8 mouse cellular contexts compared by ENCODE assay signal in genomic region chr9:21615617-21616231, GRCm38 (mm10). TPM values are rescaled to one million over a fixed set of nuclear protein-coding genes. Genes with fewer than 3 reads are reported as not detected.
DNase-seq lines count a peak whose midpoint lies in the region; ATAC-seq and TF ChIP-seq lines count a peak whose summit lies in the region.

Gene Smarca4, plus strand, starts transcription at chr9:21616169.

- peak; percentile 95 for ATAC-seq in forebrain, embryonic 15.5 days (replicated peaks)
- ATAC-seq in neutrophil, adult 5-6 weeks (ENCODE audit: extremely low read depth, insufficient number of reproducible peaks, low FRiP score, poor library complexity, severe bottlenecking), result peak; percentile 89

- H3K9me3 ChIP-seq in ES-E14 (ENCODE audit: control insufficient read depth, insufficient read depth, low read depth, low read length), result no peaks in the 10 kb centered on the region
- no peaks in the 10 kb centered on the region for H3K9me3 ChIP-seq in forebrain, embryonic 15.5 days

- H3K27me3 ChIP-seq in forebrain, embryonic 15.5 days, result no peaks in the 10 kb centered on the region

- H3K4me1 ChIP-seq in ES-E14 (ENCODE audit: control insufficient read depth in 2 of 2, insufficient read depth in 2 of 2, low read length in 2 of 2, poor library complexity in 1 of 2), result peaks cover 2 to 4% of the 10 kb centered on the region in 2 experiments; a peak in 2 of 4 replicates
- peaks cover 38% of the 10 kb centered on the region for H3K4me1 ChIP-seq in forebrain, embryonic 15.5 days
- H3K4me1 ChIP-seq in lung, adult 2 months (ENCODE audit: control insufficient read depth, insufficient read depth, low read length), result peaks cover 8% of the 10 kb centered on the region

- TF ChIP-seq POLR2A in lung, adult 2 months (IDR thresholded peaks at IDR 0.05; ENCODE audit: borderline replicate concordance, extremely low read depth, low read depth, low read length), result peak; percentile 87

- TF ChIP-seq CTCF in lung, adult 2 months (IDR thresholded peaks at IDR 0.05; ENCODE audit: insufficient read depth, low read length), result no peak

- peak within 1 kb of the TSS; percentile 92 to 95 for H3K4me3 ChIP-seq in ES-E14 (ENCODE audit: insufficient read depth in 1 of 2, low read depth in 1 of 2, low read length in 2 of 2, poor library complexity in 1 of 2, severe bottlenecking in 1 of 2)
- peak within 1 kb of the TSS; percentile 62 for H3K4me3 ChIP-seq in forebrain, embryonic 15.5 days
- peak within 1 kb of the TSS; percentile 90 for H3K4me3 ChIP-seq in lung, adult 2 months (replicated peaks; ENCODE audit: extremely low read depth, low read depth, low read length)

- WGBS in forebrain, embryonic 15.5 days, result under 1% methylated on average over 45 of the region's 45 CpGs
- WGBS in lung, adult 2 months, result under 1% methylated on average over 38 of the region's 45 CpGs

- no peaks in the 10 kb centered on the region for H3K36me3 ChIP-seq in ES-E14 (ENCODE audit: control insufficient read depth, insufficient read depth, low read length, poor library complexity, severe bottlenecking)
- no peaks in the 10 kb centered on the region for H3K36me3 ChIP-seq in forebrain, embryonic 15.5 days

- H3K4me2 ChIP-seq in forebrain, embryonic 15.5 days (replicated peaks), result peak within 1 kb of the TSS; percentile 70

- peak within 1 kb of the TSS; percentile 98 for H3K27ac ChIP-seq in ES-E14 (ENCODE audit: insufficient read depth, low read depth, low read length, poor library complexity, severe bottlenecking)
- peak within 1 kb of the TSS; percentile 98 for H3K27ac ChIP-seq in forebrain, embryonic 15.5 days (replicated peaks)

- peak; percentile 99 for DNase-seq in ES-E14 (ENCODE audit: low read depth, low spot score)
- DNase-seq in cerebellum, adult 11-12 months, result peak; percentile 100
- peak; percentile 100 for DNase-seq in heart, postnatal 25 days (ENCODE audit: low spot score)
- DNase-seq in layer of hippocampus, adult 18-20 months (ENCODE audit: low spot score in 2 of 2), result peak; percentile 100
- DNase-seq in lung, adult 2 months, result peak; percentile 98
- peak; percentile 99 for DNase-seq in thymus, adult 18-20 months

- H3K9ac ChIP-seq in ES-E14 (ENCODE audit: insufficient read depth, low read depth, low read length, poor library complexity, severe bottlenecking), result peak within 1 kb of the TSS; percentile 97
- peak within 1 kb of the TSS; percentile 91 for H3K9ac ChIP-seq in forebrain, embryonic 15.5 days (replicated peaks)

- intact Hi-C loops in heart, postnatal 25 days (cut with DNase I), result loop anchor here (2.0 to 5.0 kb wide), 2 partner anchors 23 to 248 kb away; partner anchors contain the start of genes Ilf3, Timm29 and Yipf2

- in situ Hi-C loops in ES-E14 (cut with MboI; ENCODE audit: low sequenced_read_pairs in 2 of 2, unreplicated experiment in 2 of 2), result no loop called here

TF ChIP-seq in ES-E14, 5 proteins besides CTCF, POLR2A, EP300 and RAD21:
- TF ChIP-seq HCFC1 (IDR thresholded peaks at IDR 0.05; ENCODE audit: borderline replicate concordance, insufficient read depth, low read length) (0 out of 2 replicates have a peak, but pooled peaks have one; percentile 27), CHD2 (IDR thresholded peaks at IDR 0.05; ENCODE audit: low read depth, low read length) (no peak), ZNF384 (IDR thresholded peaks at IDR 0.05; ENCODE audit: low read depth, low read length) (no peak), MAFK (IDR thresholded peaks at IDR 0.05; ENCODE audit: insufficient read depth, low read depth, low read length) (0 out of 2 replicates have a peak, but pooled peaks have one; percentile 6)

RNA-seq across cellular contexts. Expression of gene Smarca4, which starts in this region (rescaled TPM):
- total RNA-seq in ES-E14 (2012; rRNA removed), result 104 and 122 TPM in 2 replicates
- 159 and 169 TPM in 2 replicates for polyA plus RNA-seq in forebrain, embryonic 15.5 days (2015; fragmentation: Nextera tagmentation; extraction: Ambion mirVana)
- total RNA-seq in heart, postnatal 25 days (2021), result 10 to 100 TPM; 46.4 to 48.1 TPM
- total RNA-seq in layer of hippocampus, adult 18-20 months (2021), result 100 to 1,000 TPM; 111 to 117 TPM
- 37.7 and 38.6 TPM in 2 replicates for polyA plus RNA-seq in lung, adult 2 months (2012; rRNA removed)
- total RNA-seq in neutrophil, adult 5-6 weeks (2017), result 70.4 and 71.1 TPM in 2 replicates

Comparison
In these comparisons a context has a peak if more than half of its experiments do, and no peak if none do; other contexts are left out.
1. Peak in every context shown above with its lines: DNase-seq, ATAC-seq, H3K4me3 ChIP-seq and H3K27ac ChIP-seq.